Mouse (Mus musculus): ENCODE measurements at regions not wholly inside any gene's neighbourhood (a gene's known extent, or its start where the extent isn't known, plus 50 kb on each side); places are given as distances from the start of the nearest gene placed in this dataset.

- DNase-seq, result no peak
These were observed 131.7 kb upstream of the Dynlrb2 start for GRCm38 (mm10) chr8:116373063-116373462.

GRCm38 (mm10) chr8:116372574-116372973 is 132.2 kb upstream of the Dynlrb2 start:
- peak; percentile 33 to 46 for DNase-seq

DNA sequence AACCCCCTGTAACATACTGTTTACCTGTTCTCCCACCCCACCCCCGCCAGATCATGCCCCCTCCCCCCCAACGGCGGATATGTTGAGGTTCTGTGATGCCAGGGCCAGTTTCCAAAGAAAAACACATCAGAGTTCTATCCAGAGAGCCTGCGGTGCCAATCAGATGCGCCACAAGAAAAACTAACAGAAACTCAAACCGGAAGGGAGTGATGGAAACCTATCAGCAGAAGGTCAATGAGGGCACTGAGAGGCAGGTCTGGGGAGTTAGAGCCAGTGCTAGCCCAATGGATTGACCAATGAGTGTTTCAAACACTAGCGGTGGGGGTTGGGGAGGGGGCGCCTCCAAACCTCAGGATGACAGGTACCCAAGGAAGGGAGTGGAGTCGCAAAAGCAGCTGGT is 132.7 kb upstream of the Dynlrb2 start:
- no peak for DNase-seq

DNA sequence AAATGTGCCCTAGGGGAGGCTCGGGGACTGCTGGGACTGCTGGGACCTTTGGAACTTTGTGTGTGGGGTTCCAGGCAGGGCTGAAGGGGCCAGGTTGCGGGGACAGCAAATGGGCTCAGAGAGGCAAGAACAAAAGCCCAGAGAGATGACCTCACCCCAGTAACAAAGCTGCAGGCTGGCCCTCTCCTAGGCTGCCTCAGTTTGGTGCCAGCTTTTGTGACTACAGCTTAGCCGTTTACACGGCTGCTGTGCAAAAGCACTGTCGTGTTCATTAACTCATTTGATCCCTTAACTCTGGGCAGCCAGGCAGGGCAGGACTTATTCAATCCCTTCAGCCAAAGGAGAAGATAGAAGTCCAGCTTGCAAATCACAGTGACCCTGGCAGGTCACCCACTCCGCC is 137.3 kb upstream of the Dynlrb2 start:
- no peak for DNase-seq

DNA sequence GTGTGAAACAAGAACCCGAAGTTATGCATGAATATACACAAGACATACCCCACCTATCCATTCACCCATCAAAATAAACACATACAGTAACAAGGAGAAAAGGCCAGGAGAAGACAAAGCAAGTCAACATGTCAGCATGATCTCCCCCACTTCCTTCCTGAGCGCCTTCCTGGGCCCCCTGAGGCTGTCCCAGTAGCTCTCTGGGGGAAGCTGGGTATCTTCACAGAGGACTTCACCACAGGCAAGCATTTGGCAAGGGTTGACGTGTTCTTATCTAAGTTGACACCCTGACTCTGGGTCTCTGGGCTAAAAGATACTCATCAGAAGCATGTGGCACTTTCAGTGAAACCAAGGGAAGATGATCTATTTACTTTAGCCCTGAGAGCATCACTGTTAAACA is 138.1 kb upstream of the Dynlrb2 start:
- no peak for DNase-seq

GRCm38 (mm10) chr8:116364751-116365150 is 140.0 kb upstream of the Dynlrb2 start:
- no peak for DNase-seq

DNA sequence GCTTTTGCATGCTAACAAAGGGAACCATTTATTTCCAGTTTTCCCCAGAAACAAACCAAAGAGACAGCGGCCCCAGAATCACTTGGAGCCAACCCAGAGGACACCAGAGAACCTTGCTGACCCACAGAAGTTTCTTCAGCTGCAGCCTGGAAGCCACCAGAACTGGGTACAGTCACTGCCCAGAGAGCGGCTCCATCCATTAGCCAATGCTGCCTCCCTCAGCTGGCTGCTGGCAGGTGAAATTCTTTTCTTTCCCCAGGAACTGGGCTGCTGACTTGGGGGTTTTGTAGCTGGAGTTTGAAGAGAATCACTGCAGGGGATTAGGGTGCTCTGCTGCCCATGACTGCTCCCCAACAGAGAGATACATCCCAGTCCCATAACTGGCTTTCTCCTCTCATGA is 140.6 kb upstream of the Dynlrb2 start:
- DNase-seq, result peak; percentile 32 to 51

DNA sequence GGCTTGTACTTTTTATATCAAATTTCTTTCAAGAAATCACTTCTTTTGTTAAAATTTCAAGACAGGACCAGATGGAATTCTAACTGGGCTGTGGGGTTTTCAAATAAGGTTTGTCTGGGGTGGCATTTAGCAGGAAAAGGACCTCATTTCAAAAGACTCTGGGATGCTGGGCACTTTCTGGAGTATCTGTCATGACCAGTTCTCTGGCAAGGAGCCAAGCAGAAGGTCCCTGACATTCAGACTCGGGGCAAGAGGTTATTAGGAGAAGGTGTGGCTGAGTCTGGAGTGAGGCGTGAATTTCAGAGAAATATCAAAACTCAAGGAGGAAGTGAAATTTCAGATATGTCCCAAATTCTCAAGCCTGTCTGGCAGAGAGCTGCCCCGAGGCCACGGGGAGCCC is 142.4 kb upstream of the Dynlrb2 start:
- DNase-seq, result no peak

DNA sequence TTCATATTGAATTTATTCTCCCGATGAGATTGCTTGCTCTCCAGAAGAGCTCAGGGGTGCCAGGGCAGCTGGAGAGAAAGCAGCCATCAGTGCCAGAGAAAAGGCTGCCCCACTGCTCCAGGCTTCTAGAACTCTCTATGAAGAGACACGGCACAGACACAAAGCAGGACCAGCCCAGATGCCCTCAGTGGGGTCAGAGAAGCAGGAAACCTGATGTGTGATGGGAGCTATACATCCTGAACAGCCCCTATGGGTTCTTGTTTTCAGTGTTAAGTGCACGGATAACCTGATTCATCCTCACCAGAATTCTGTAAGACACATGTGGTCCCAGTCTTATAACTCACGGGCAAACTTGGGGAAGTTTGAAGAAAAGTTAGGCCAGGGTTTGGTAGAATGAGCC is 145.0 kb upstream of the Dynlrb2 start:
- no peak for DNase-seq

GRCm38 (mm10) chr8:116354756-116355155 is 150.0 kb upstream of the Dynlrb2 start:
- no peak for DNase-seq

DNA sequence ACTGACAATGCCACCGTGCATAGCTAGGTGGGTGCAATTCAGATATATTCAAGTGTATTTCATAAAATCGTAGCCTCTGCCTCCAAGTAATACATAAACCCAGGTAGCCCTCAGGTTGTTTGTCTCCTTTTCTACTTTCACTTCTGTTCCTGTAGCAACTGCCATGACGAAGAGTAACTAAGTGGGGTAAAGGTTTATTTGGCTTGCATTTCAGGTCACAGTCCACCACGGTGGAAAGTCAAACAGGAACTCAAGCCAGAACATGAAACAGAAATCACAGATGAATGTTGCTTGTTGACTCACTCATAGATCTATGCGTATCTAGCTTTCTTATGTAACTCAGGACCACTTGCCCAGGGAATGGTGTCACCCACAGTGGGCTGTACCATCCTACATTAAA is 150.9 kb upstream of the Dynlrb2 start:
- DNase-seq, result peak; percentile 42 to 71

- DNase-seq, result peak; percentile 13 to 33
These were observed 152.1 kb upstream of the Dynlrb2 start for GRCm38 (mm10) chr8:116352635-116353034.

DNA sequence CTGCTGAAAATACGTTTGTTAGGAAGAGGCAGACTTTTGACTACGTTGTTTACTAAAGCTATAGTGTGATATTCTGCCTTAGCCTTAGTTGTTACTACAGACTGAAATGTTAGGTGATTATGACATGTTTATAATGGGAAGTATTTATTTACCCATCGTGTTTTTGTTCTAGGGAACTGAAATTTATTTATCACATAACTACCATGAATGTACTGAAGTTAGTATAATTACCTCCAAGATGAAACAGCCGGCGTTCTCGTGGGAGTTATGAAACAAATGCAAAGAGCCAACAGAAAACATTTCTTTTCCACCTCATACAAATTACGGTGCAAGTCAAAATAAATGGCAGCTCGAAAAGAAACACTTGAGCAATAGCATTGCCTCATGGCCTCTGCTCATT is 155.8 kb upstream of the Dynlrb2 start:
- DNase-seq, result no peak

GRCm38 (mm10) chr8:116346990-116347389 is 157.8 kb upstream of the Dynlrb2 start:
- DNase-seq, result no peak

GRCm38 (mm10) chr8:116344590-116345222 is 160.1 kb upstream of the Dynlrb2 start:
- DNase-seq, result no peak

DNA sequence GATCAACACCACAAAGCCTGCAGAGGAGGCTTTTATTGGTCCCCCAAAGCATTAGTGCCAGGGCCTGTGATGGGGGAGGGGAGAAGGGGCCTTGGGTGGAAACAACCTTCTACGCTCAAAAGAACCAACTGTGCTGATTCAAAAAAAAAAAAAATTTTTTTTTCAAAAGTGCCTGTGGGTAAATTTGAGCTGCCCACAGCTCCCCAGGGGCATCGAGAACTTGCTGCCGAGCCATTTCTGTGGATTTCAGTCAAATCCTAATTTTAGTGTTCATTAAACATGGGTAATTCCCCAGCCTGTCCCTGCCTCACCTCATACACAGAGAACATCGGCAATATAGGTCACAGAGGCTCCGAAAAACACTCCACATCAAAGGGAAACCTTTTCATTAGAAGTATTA is 161.2 kb upstream of the Dynlrb2 start:
- no peak for DNase-seq

DNA sequence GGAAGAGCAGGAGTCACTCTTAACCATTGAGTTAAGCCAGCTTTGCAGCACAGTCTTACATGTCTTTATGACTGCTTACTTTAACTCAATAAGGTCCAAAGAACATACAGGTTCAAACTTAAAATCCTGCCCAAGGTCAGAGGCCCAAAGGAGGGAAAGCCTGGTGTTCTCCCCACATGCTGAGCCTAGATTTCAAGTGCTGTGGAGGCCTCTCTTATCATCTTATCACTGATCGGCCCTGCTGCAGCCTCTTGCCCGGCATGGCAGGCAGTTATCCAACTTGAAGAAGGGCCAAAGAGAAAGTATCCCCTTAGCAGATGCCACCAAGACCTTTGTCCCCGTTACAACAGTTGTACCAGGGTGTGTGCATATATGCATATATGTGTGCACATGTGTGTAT is 170.0 kb upstream of the Dynlrb2 start:
- DNase-seq, result no peak

GRCm38 (mm10) chr8:116334101-116334500 is 170.7 kb upstream of the Dynlrb2 start:
- no peak for DNase-seq

- DNase-seq, result no peak
These were observed 184.6 kb upstream of the Dynlrb2 start for GRCm38 (mm10) chr8:116320014-116320680.

- DNase-seq, result no peak
These were observed 189.4 kb upstream of the Dynlrb2 start for GRCm38 (mm10) chr8:116315410-116315809.

GRCm38 (mm10) chr8:116314429-116315092 is 190.2 kb upstream of the Dynlrb2 start:
- no peak for DNase-seq

DNA sequence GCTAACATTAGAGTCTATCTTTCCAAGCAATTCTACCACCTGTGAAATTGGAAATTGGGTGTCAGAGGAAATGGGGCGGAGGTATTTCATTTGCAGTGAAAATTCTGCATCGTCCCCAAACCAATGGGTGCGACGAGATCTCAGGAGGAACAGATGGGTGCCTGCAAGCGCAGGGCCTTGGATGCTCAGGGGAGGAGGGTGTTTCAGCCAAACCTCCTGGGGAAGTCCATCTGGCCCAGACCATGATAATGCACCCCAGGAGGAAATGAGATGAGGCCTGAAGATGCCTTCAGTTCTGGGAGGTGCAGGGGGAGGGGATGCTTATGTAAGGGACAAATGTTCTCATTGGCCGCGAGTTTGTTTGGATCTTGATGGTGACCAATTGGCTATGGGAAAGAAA is 205.9 kb upstream of the Dynlrb2 start:
- no peak for DNase-seq

DNA sequence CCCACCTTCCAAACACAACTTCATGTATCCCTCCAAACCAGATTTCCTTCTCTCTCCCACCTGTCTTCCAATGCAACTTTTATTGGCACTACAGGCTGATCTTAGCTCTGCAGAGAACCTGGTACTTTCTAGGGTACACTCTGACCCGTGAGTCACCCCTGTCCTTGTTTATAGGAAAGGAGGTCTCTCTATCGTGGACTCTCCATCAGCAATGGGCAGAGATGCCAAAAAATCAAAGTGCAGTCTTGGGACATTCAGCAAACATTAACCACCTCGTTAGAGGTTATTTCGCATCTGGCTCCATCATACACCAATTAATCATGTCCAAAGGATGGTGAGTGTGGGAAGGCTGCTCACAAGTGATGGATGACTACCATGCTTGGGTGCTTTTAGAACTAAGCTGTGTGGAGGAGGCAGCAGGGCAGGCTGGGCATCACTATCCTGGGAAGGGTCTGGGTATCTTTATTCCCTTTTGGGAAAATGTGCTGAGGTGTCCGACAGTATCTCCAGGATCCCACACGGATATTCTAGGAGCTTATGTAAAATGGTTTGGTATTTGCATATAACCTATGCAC is 214.0 kb upstream of the Dynlrb2 start:
- peak; percentile 84 to 90 for DNase-seq

DNA sequence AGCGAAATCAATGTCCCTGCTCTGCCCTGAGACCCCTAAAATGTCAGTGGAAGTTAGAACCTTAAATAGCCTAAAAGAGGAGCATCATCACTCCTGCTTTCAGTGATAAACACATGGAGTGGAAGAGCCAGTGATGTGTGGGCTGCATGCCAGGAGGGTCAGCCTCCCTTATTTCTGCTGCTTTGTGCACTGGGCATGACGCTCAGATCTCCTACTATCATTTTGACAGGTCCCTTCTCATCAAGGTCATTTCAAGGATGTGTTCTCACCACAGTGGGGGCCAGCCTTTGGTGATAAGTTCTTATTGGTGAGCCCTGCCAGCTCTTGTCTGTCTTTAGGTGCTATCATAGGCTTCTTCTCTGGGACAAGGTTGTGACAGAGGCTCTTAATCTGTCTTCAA is 215.5 kb upstream of the Dynlrb2 start:
- DNase-seq, result no peak
